Mouse (Mus musculus) cortical plate, adult 2 months (tissue): ENCODE measurements at regions not wholly inside any gene's neighbourhood (a gene's known extent, or its start where the extent isn't known, plus 50 kb on each side); places are given as distances from the start of the nearest gene placed in this dataset.

Experiments
- CTCF ChIP-seq: fragments of 200-500 bp; IDR thresholded peaks from 2 replicates; pipeline ENCODE4 v1.5.1; 2011; ENCODE audit warnings: mild to moderate bottlenecking, control low read depth, low read length; ENCODE audit not compliant: insufficient read depth; ENCODE audit errors: extremely low read depth
- POLR2A ChIP-seq: fragments of 200-500 bp; IDR thresholded peaks from 2 replicates; pipeline ENCODE4 v1.6.1; 2011; ENCODE audit warnings: mild to moderate bottlenecking, low read length, control low read depth; ENCODE audit not compliant: insufficient read depth; ENCODE audit errors: extremely low read depth

DNA sequence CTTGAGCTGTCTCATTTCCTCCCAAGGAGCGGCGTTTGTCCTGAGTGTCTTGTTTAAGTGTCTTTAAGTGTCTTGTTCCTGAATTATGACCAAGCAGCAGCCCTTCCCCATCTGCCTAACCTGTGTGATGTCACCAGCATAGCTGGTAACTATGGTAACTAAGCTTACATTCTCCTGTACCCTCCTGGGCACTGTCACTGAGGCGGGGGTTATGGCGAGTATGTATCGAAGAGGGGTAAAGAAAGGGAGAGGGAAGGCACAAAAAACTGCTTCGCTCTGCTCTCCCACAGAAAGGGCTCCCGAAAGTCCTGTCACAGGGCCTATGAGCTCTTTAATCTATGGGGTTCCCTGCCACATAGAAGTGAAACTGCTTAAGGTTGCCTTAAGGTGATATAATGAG, 89.6 kb downstream of the Ppp4r2 start:
- TF ChIP-seq CTCF (no peak), POLR2A (no peak)
